Mouse (Mus musculus): ENCODE results near the gene Zfp687. TPM values are rescaled to one million over a fixed set of nuclear protein-coding genes. Genes with fewer than 3 reads are reported as not detected.
A peak's percentile ranks its signal among the peaks of the same experiment; 100 is the strongest.

The Zfp687 gene
- polyA plus RNA-seq, 2 experiments, result 18.8 to 26.8 TPM

DNA sequence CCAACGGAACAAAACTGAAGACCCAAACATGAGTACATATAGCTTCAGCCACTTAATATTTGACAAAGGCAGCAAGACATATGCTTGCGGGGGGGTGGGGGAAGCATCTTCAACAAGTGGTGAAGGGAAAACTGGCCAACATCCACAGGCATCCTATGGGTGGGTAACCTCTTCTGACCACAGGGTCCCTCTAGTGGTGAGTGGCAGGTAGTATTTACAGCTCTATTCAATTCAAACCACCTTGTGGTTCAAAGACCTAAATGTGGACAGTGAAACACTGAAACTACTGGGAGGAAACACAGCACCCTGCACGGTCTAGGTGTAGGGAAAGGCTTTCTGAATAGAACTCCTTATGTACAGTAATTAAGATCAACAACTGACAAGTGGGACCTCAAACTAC is 38.5 kb upstream of the Zfp687 start:
- Histone ChIP-seq H3K4me3 (replicated peaks; ENCODE audit: low read length) (no peak overlapping the region), H3K9me3 (ENCODE audit: control insufficient read depth, low read length) (no peaks in the 10 kb centered on the region), H3K9ac (ENCODE audit: low read depth, low read length, severe bottlenecking) (no peak overlapping the region), H3K27me3 (ENCODE audit: control insufficient read depth, insufficient read depth, low read length) (no peaks in the 10 kb centered on the region), H3K4me2 (replicated peaks; ENCODE audit: low read depth, low read length, severe bottlenecking) (no peak overlapping the region), H3K27ac (replicated peaks; ENCODE audit: low read depth, low read length) (no peak overlapping the region), H3K36me3 (ENCODE audit: control insufficient read depth, insufficient read depth, low read length) (peaks cover 12% of the 10 kb centered on the region), H3K4me1 (ENCODE audit: control insufficient read depth, insufficient read depth, low read length) (no peaks in the 10 kb centered on the region)
- WGBS, result 55% methylated on average over 3 of the region's 3 CpGs
- DNase-seq (ENCODE audit: low spot score) (peak; percentile 44), ATAC-seq (ENCODE audit: low FRiP score, low read depth) (no peak)
- TF ChIP-seq POLR2A (IDR thresholded peaks at IDR 0.05; ENCODE audit: borderline replicate concordance, extremely low read depth, insufficient read depth, insufficient read length), result no peak

- H3K4me3 ChIP-seq (replicated peaks; ENCODE audit: low read length), result no peak overlapping the region
- TF ChIP-seq POLR2A (IDR thresholded peaks at IDR 0.05; ENCODE audit: borderline replicate concordance, extremely low read depth, insufficient read depth, insufficient read length), result no peak
- H3K4me2 ChIP-seq (replicated peaks; ENCODE audit: low read depth, low read length, severe bottlenecking), result no peak overlapping the region
- H3K9me3 ChIP-seq (ENCODE audit: control insufficient read depth, low read length), result no peaks in the 10 kb centered on the region
- DNase-seq (ENCODE audit: low spot score) (peak; percentile 81), ATAC-seq (ENCODE audit: low FRiP score, low read depth) (no peak)
- no peak overlapping the region for H3K27ac ChIP-seq (replicated peaks; ENCODE audit: low read depth, low read length)
- peaks cover 5% of the 10 kb centered on the region for H3K36me3 ChIP-seq (ENCODE audit: control insufficient read depth, insufficient read depth, low read length)
- H3K27me3 ChIP-seq (ENCODE audit: control insufficient read depth, insufficient read depth, low read length), result no peaks in the 10 kb centered on the region
- no peak overlapping the region for H3K9ac ChIP-seq (ENCODE audit: low read depth, low read length, severe bottlenecking)
- no peaks in the 10 kb centered on the region for H3K4me1 ChIP-seq (ENCODE audit: control insufficient read depth, insufficient read depth, low read length)
- WGBS, result 38% methylated on average over 1 of the region's 1 CpGs
Measured at GRCm38 (mm10) chr3:95052959-95053358, 37.7 kb upstream of the Zfp687 start.

DNA sequence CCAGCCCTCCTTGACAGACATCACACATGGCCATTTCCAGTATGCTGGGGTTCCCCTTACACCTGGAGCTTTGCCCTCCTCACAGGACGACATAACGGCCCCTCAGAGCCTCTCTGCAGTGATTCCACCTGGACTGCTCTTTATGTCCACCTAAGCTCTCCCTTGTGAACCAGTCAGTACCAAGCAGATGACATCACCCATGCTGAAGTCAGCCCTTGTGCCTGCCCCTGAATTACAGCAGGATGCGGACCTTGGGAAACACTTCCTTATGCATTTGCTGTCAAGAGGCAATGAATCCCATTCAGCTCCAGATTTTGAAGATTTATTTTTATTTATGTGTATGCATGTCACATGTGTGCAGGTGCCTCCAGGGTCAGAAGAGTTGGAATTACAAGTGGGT is 32.7 kb upstream of the Zfp687 start:
- Histone ChIP-seq H3K9ac (ENCODE audit: low read depth, low read length, severe bottlenecking) (no peak overlapping the region), H3K27me3 (ENCODE audit: control insufficient read depth, insufficient read depth, low read length) (no peaks in the 10 kb centered on the region)

GRCm38 (mm10) chr3:95046462-95047057 is 31.3 kb upstream of the Zfp687 start:
- peaks cover 2% of the 10 kb centered on the region; the same call in 1 of the 2 replicates for H3K4me1 ChIP-seq (ENCODE audit: control insufficient read depth, insufficient read depth, low read length)
- H3K4me3 ChIP-seq (replicated peaks; ENCODE audit: low read length), result no peak overlapping the region
- WGBS, result 90% methylated on average over 11 of the region's 11 CpGs
- H3K9me3 ChIP-seq (ENCODE audit: control insufficient read depth, low read length), result no peaks in the 10 kb centered on the region
- H3K4me2 ChIP-seq (replicated peaks; ENCODE audit: low read depth, low read length, severe bottlenecking), result no peak overlapping the region
- no peak overlapping the region for H3K27ac ChIP-seq (replicated peaks; ENCODE audit: low read depth, low read length)
- TF ChIP-seq POLR2A (IDR thresholded peaks at IDR 0.05; ENCODE audit: borderline replicate concordance, extremely low read depth, insufficient read depth, insufficient read length), result no peak
- H3K9ac ChIP-seq (ENCODE audit: low read depth, low read length, severe bottlenecking), result no peak overlapping the region
- ATAC-seq (ENCODE audit: low FRiP score, low read depth) (no peak), DNase-seq (ENCODE audit: low spot score) (no peak)
- H3K27me3 ChIP-seq (ENCODE audit: control insufficient read depth, insufficient read depth, low read length), result no peaks in the 10 kb centered on the region
- no peaks in the 10 kb centered on the region for H3K36me3 ChIP-seq (ENCODE audit: control insufficient read depth, insufficient read depth, low read length)

More for the DNA sequence above, 32.7 kb upstream of the Zfp687 start:
- Histone ChIP-seq H3K9me3 (ENCODE audit: control insufficient read depth, low read length) (no peaks in the 10 kb centered on the region), H3K4me1 (ENCODE audit: control insufficient read depth, insufficient read depth, low read length) (no peaks in the 10 kb centered on the region), H3K4me3 (replicated peaks; ENCODE audit: low read length) (no peak overlapping the region), H3K4me2 (replicated peaks; ENCODE audit: low read depth, low read length, severe bottlenecking) (no peak overlapping the region), H3K27ac (replicated peaks; ENCODE audit: low read depth, low read length) (no peak overlapping the region), H3K36me3 (ENCODE audit: control insufficient read depth, insufficient read depth, low read length) (no peaks in the 10 kb centered on the region)
- no peak for TF ChIP-seq POLR2A (IDR thresholded peaks at IDR 0.05; ENCODE audit: borderline replicate concordance, extremely low read depth, insufficient read depth, insufficient read length)
- no peak for ATAC-seq (ENCODE audit: low FRiP score, low read depth)
- no peak for DNase-seq (ENCODE audit: low spot score)
- WGBS, result 50% methylated on average over 3 of the region's 3 CpGs

GRCm38 (mm10) chr3:95043251-95043650 is 28.0 kb upstream of the Zfp687 start:
- Histone ChIP-seq H3K36me3 (ENCODE audit: control insufficient read depth, insufficient read depth, low read length) (peaks cover 9% of the 10 kb centered on the region; the same call in 1 of the 2 replicates), H3K27me3 (ENCODE audit: control insufficient read depth, insufficient read depth, low read length) (no peaks in the 10 kb centered on the region), H3K27ac (replicated peaks; ENCODE audit: low read depth, low read length) (no peak overlapping the region), H3K4me2 (replicated peaks; ENCODE audit: low read depth, low read length, severe bottlenecking) (peak overlapping the region; percentile 51; the same call in 1 of the 2 replicates), H3K9ac (ENCODE audit: low read depth, low read length, severe bottlenecking) (no peak overlapping the region), H3K4me1 (ENCODE audit: control insufficient read depth, insufficient read depth, low read length) (peaks cover 6% of the 10 kb centered on the region; the same call in 1 of the 2 replicates), H3K4me3 (replicated peaks; ENCODE audit: low read length) (no peak overlapping the region), H3K9me3 (ENCODE audit: control insufficient read depth, low read length) (no peaks in the 10 kb centered on the region)
- DNase-seq (ENCODE audit: low spot score) (no peak), ATAC-seq (ENCODE audit: low FRiP score, low read depth) (no peak)
- TF ChIP-seq POLR2A (IDR thresholded peaks at IDR 0.05; ENCODE audit: borderline replicate concordance, extremely low read depth, insufficient read depth, insufficient read length), result no peak
- WGBS, result 55% methylated on average over 6 of the region's 6 CpGs

All from limb, embryonic 14.5 days (tissue).